Mouse (Mus musculus) spleen, adult 2 months (tissue): Measurements from ENCODE around the gene Ccpg1os.

Experiments
- CTCF ChIP-seq: fragments of 200-500 bp; IDR thresholded peaks from 2 replicates; pipeline ENCODE4 v1.5.1; 2011; ENCODE audit warnings: mild to moderate bottlenecking, inconsistent platforms; ENCODE audit not compliant: insufficient read depth, insufficient read length, insufficient replicate concordance; ENCODE audit errors: extremely low read depth
- POLR2A ChIP-seq: fragments of 200-500 bp; IDR thresholded peaks from 2 replicates; pipeline ENCODE4 v1.6.1; 2011; ENCODE audit warnings: low read depth, low read length, inconsistent platforms

DNA sequence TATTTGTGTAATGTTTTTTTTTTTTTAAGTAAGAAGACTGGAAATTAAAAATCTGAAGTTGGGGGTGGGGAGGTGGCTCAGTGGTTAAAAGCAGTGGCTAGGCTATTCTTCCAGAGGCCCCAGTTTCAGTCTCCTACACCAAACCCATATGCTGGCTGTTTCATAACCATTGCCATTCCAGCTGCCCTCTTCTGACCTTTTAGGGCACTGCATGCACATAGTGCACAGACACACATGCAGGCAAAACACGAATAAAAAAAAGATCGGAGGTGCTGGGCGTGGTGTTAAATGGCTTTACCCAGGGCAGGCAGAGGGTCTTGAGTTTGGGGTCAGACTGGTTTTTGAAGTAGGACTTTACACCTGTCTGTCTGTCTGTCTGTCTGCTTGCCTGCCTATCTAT, 21.0 kb upstream of the Ccpg1os start:
- no peak for TF ChIP-seq POLR2A
- TF ChIP-seq CTCF: no peak
